Mouse (Mus musculus) lung, adult 2 months (tissue): ENCODE data around the gene Nkx1-1.

Experiments used
- CTCF ChIP-seq: fragments of 200-500 bp; IDR thresholded peaks from 2 replicates; pipeline ENCODE4 v1.5.1; 2011; ENCODE audit warnings: mild to moderate bottlenecking, low read length, control low read depth; ENCODE audit not compliant: insufficient read depth
- POLR2A ChIP-seq: fragments of 200-500 bp; IDR thresholded peaks from 2 replicates; pipeline ENCODE4 v1.6.1; 2011; ENCODE audit warnings: low read depth, mild to moderate bottlenecking, control low read depth, low read length, borderline replicate concordance; ENCODE audit errors: extremely low read depth

GRCm38 (mm10) chr5:33481318-33481685 is 47.5 kb upstream of the Nkx1-1 start:
- TF ChIP-seq POLR2A (no peak), CTCF (no peak)
